Mouse (Mus musculus) T-helper 1 cell (primary cell): ENCODE measurements at regions not wholly inside any gene's neighbourhood (a gene's known extent, or its start where the extent isn't known, plus 50 kb on each side); places are given as distances from the start of the nearest gene placed in this dataset.

Source experiments
- in situ Hi-C: fragments of 300-600 bp; cut with MboI, MseI; formaldehyde crosslinking; loops from one replicate; pipeline ENCODE4 v1.15.1; 2025; ENCODE audit warnings: high pct_unique_total_duplicates

- in situ Hi-C loops, result no loop called here
Measured at GRCm38 (mm10) chr3:48658386-48658785, 1098.7 kb downstream of the Pcdh18 start.

- in situ Hi-C loops, result no loop called here
Measured at GRCm38 (mm10) chr3:48655084-48655483, 1102.0 kb downstream of the Pcdh18 start.

- in situ Hi-C loops, result no loop called here
Measured at GRCm38 (mm10) chr3:48631889-48632483, 1125.1 kb downstream of the Pcdh18 start.

GRCm38 (mm10) chr3:48608933-48609332 is 1148.2 kb downstream of the Pcdh18 start:
- in situ Hi-C loops, result loop anchor here (10.0 kb wide), 1 partner anchor 824 kb away; no protein-coding TSS in a partner anchor

- in situ Hi-C loops, result loop anchor here (10.0 kb wide), 1 partner anchor 820 kb away; no protein-coding TSS in a partner anchor
Measured at GRCm38 (mm10) chr3:48604840-48605239, 1152.3 kb downstream of the Pcdh18 start.

- in situ Hi-C loops, result no loop called here
Measured at GRCm38 (mm10) chr3:48587341-48587740, 1169.8 kb downstream of the Pcdh18 start.

GRCm38 (mm10) chr3:48586145-48586544 is 1171.0 kb downstream of the Pcdh18 start:
- in situ Hi-C loops, result no loop called here

- in situ Hi-C loops, result no loop called here
Measured at GRCm38 (mm10) chr3:48584340-48584739, 1172.8 kb downstream of the Pcdh18 start.

- in situ Hi-C loops, result no loop called here
Measured at GRCm38 (mm10) chr3:48582521-48582920, 1174.6 kb downstream of the Pcdh18 start.

- in situ Hi-C loops, result no loop called here
Measured at GRCm38 (mm10) chr3:48579971-48580370, 1177.2 kb downstream of the Pcdh18 start.

- in situ Hi-C loops, result no loop called here
Measured at GRCm38 (mm10) chr3:48579229-48579628, 1177.9 kb downstream of the Pcdh18 start.

GRCm38 (mm10) chr3:48546669-48547068 is 1210.5 kb downstream of the Pcdh18 start:
- in situ Hi-C loops, result no loop called here

- in situ Hi-C loops, result no loop called here
Measured at GRCm38 (mm10) chr3:48515009-48515408, 1242.1 kb downstream of the Pcdh18 start.

GRCm38 (mm10) chr3:48503996-48504395 is 1253.1 kb downstream of the Pcdh18 start:
- in situ Hi-C loops, result no loop called here

- in situ Hi-C loops, result no loop called here
Measured at GRCm38 (mm10) chr3:48464679-48465078, 1292.4 kb downstream of the Pcdh18 start.

- in situ Hi-C loops, result no loop called here
Measured at GRCm38 (mm10) chr3:48441938-48442337, 1315.2 kb downstream of the Pcdh18 start.

- in situ Hi-C loops, result no loop called here
Measured at GRCm38 (mm10) chr3:48429406-48430033, 1327.6 kb downstream of the Pcdh18 start.

GRCm38 (mm10) chr3:48389862-48390261 is 1367.3 kb downstream of the Pcdh18 start:
- in situ Hi-C loops, result no loop called here
